Mouse (Mus musculus): ENCODE measurements around the gene Ppp1r12b.

Gene Ppp1r12b

GRCm38 (mm10) chr1:134955637-134956176, at the start of gene Ppp1r12b:
Gene Ppp1r12b, minus strand, starts transcription at chr1:134955942.
- TF ChIP-seq GATA4 (IDR thresholded peaks at IDR 0.05; ENCODE audit: insufficient replicate concordance, low read length) = no peak

GRCm38 (mm10) chr1:135003346-135003745, 47.6 kb upstream of the Ppp1r12b start:
- no peak for TF ChIP-seq GATA4 (IDR thresholded peaks at IDR 0.05; ENCODE audit: insufficient replicate concordance, low read length)

GRCm38 (mm10) chr1:135000527-135000926, 44.8 kb upstream of the Ppp1r12b start:
- TF ChIP-seq GATA4 (IDR thresholded peaks at IDR 0.05; ENCODE audit: insufficient replicate concordance, low read length) = no peak

- TF ChIP-seq GATA4 (IDR thresholded peaks at IDR 0.05; ENCODE audit: insufficient replicate concordance, low read length) = no peak
These were observed 42.5 kb upstream of the Ppp1r12b start for GRCm38 (mm10) chr1:134998231-134998630.

- TF ChIP-seq GATA4 (IDR thresholded peaks at IDR 0.05; ENCODE audit: insufficient replicate concordance, low read length) = no peak
These were observed 41.8 kb upstream of the Ppp1r12b start for GRCm38 (mm10) chr1:134997568-134997967.

GRCm38 (mm10) chr1:134996471-134996870, 40.7 kb upstream of the Ppp1r12b start:
- no peak for TF ChIP-seq GATA4 (IDR thresholded peaks at IDR 0.05; ENCODE audit: insufficient replicate concordance, low read length)

GRCm38 (mm10) chr1:134995954-134996353, 40.2 kb upstream of the Ppp1r12b start:
- TF ChIP-seq GATA4 (IDR thresholded peaks at IDR 0.05; ENCODE audit: insufficient replicate concordance, low read length) = no peak

GRCm38 (mm10) chr1:134995437-134995836, 39.7 kb upstream of the Ppp1r12b start:
- TF ChIP-seq GATA4 (IDR thresholded peaks at IDR 0.05; ENCODE audit: insufficient replicate concordance, low read length) = no peak

GRCm38 (mm10) chr1:134994739-134995138, 39.0 kb upstream of the Ppp1r12b start:
- TF ChIP-seq GATA4 (IDR thresholded peaks at IDR 0.05; ENCODE audit: insufficient replicate concordance, low read length) = no peak

- TF ChIP-seq GATA4 (IDR thresholded peaks at IDR 0.05; ENCODE audit: insufficient replicate concordance, low read length) = no peak
These were observed 36.4 kb upstream of the Ppp1r12b start for GRCm38 (mm10) chr1:134992046-134992645.

GRCm38 (mm10) chr1:134989372-134989771, 33.6 kb upstream of the Ppp1r12b start:
- no peak for TF ChIP-seq GATA4 (IDR thresholded peaks at IDR 0.05; ENCODE audit: insufficient replicate concordance, low read length)

- no peak for TF ChIP-seq GATA4 (IDR thresholded peaks at IDR 0.05; ENCODE audit: insufficient replicate concordance, low read length)
These were observed 32.2 kb upstream of the Ppp1r12b start for GRCm38 (mm10) chr1:134987962-134988341.

GRCm38 (mm10) chr1:134987173-134987961, 31.6 kb upstream of the Ppp1r12b start:
- no peak for TF ChIP-seq GATA4 (IDR thresholded peaks at IDR 0.05; ENCODE audit: insufficient replicate concordance, low read length)

GRCm38 (mm10) chr1:134972920-134973319, 17.2 kb upstream of the Ppp1r12b start:
- TF ChIP-seq GATA4 (IDR thresholded peaks at IDR 0.05; ENCODE audit: insufficient replicate concordance, low read length) = no peak

GRCm38 (mm10) chr1:134965430-134965829, 9.7 kb upstream of the Ppp1r12b start:
- TF ChIP-seq GATA4 (IDR thresholded peaks at IDR 0.05; ENCODE audit: insufficient replicate concordance, low read length) = no peak

GRCm38 (mm10) chr1:134962821-134963220, 7.1 kb upstream of the Ppp1r12b start:
- no peak for TF ChIP-seq GATA4 (IDR thresholded peaks at IDR 0.05; ENCODE audit: insufficient replicate concordance, low read length)

All from liver, adult (tissue).